Mouse (Mus musculus): Measurements from ENCODE around the gene Spock2. TPM values are rescaled to one million over a fixed set of nuclear protein-coding genes. Genes with fewer than 3 reads are reported as not detected.
"Not testable (repeated sequence)": the region's sequence is repeated elsewhere in the genome, so short reads cannot be mapped to it uniquely, and the experiment has no call there.

The Spock2 gene
- polyA plus RNA-seq, 1 experiment from 2014 or later, result 19.2 TPM

DNA sequence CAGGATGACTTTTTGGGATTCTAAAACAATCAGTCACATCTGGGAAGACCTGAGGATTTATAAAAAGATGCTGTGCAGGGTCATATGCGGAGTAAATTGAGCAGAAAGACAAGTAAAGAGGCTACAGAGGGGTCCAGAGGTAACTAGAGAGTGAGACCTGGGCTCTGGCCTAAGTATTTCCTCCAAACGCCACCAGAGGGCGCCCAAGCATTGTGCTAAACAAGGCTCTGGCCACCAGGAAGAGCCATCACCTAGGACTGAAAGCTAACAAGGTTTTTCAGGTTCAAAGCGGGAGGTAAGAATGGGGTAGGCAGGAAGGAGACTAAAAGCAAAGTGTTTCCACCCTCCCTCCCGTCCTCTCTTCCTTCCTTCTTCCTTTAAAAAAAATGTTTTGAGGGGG is 42.1 kb downstream of the Spock2 start:
- Histone ChIP-seq H3K4me1 (replicated peaks; ENCODE audit: control insufficient read depth, insufficient read depth, low read length) (no peaks in the 10 kb centered on the region), H3K4me3 (ENCODE audit: low read depth, low read length) (no peak overlapping the region), H3K4me2 (replicated peaks; ENCODE audit: low read depth, low read length) (no peak overlapping the region), H3K36me3 (ENCODE audit: control insufficient read depth, insufficient read depth, low read length) (no peaks in the 10 kb centered on the region), H3K27ac (ENCODE audit: low read depth, low read length) (no peak overlapping the region), H3K9me3 (ENCODE audit: control insufficient read depth, low read length) (no peaks in the 10 kb centered on the region), H3K27me3 (ENCODE audit: control insufficient read depth, insufficient read depth, low read length) (no peaks in the 10 kb centered on the region), H3K9ac (ENCODE audit: low read depth, low read length) (no peak overlapping the region)
- DNase-seq (ENCODE audit: low spot score) (peak; percentile 92), ATAC-seq (ENCODE audit: low FRiP score) (no peak)
- WGBS, result 4% methylated on average over 5 of the region's 5 CpGs

DNA sequence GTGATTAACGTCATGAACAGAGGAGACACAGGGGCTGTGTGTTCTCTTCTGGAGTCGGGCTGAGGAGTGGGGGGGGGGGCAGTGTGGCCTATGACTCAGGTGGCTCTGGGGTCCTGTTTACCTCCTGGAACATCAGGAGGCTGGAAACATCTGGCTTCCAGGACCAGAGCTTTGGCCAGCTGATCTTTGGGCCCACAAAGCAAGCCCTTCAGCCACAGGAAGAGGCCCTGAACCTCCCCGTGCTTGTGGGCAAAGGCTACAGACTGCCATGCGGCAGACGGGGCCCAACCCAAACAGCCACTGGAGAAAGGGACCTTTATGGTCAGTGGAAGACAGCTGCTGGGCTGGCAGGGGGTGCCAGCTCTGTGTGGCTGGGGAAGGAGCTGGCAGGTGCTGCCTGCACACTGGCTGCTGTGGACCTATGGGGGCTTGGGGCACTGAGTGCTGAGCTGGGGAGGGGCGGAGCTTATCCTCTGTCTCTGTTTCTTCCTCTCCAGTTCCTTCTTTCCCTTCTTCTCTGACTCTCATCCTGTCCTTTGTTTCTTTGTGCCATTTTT is 45.2 kb downstream of the Spock2 start:
- H3K36me3 ChIP-seq (ENCODE audit: control insufficient read depth, insufficient read depth, low read length), result no peaks in the 10 kb centered on the region
- WGBS, result 68% methylated on average over 6 of the region's 6 CpGs
- H3K27ac ChIP-seq (ENCODE audit: low read depth, low read length), result no peak overlapping the region
- no peaks in the 10 kb centered on the region for H3K27me3 ChIP-seq (ENCODE audit: control insufficient read depth, insufficient read depth, low read length)
- DNase-seq (ENCODE audit: low spot score), result no peak
- H3K4me2 ChIP-seq (replicated peaks; ENCODE audit: low read depth, low read length), result no peak overlapping the region
- no peak for ATAC-seq (ENCODE audit: low FRiP score)
- no peaks in the 10 kb centered on the region for H3K4me1 ChIP-seq (replicated peaks; ENCODE audit: control insufficient read depth, insufficient read depth, low read length)
- no peak overlapping the region for H3K4me3 ChIP-seq (ENCODE audit: low read depth, low read length)
- no peak overlapping the region for H3K9ac ChIP-seq (ENCODE audit: low read depth, low read length)
- H3K9me3 ChIP-seq (ENCODE audit: control insufficient read depth, low read length), result no peaks in the 10 kb centered on the region

DNA sequence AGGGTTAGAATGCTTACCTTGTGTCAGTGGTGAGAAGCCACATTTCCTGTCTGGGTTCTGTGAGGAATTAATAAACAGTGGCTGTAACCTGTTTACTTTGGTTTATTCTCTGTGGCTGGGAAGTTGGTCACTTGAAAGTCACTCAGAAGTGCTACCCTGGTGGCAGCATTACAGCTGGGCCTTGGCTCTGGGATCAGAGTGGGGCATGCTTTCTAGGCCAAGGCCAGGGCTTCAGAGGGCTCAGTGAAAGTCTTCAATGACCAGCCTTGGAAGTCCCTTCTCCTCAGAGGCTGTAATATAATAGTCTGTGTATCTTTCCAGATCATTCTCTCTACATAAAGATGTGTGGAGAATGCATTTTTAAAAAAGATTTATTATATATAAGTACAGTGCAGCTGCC is 50.0 kb downstream of the Spock2 start:
- no peak overlapping the region for H3K4me2 ChIP-seq (replicated peaks; ENCODE audit: low read depth, low read length)
- no peak for DNase-seq (ENCODE audit: low spot score)
- H3K4me1 ChIP-seq (replicated peaks; ENCODE audit: control insufficient read depth, insufficient read depth, low read length), result no peaks in the 10 kb centered on the region
- H3K27ac ChIP-seq (ENCODE audit: low read depth, low read length), result no peak overlapping the region
- H3K4me3 ChIP-seq (ENCODE audit: low read depth, low read length), result no peak overlapping the region
- no peak overlapping the region for H3K9ac ChIP-seq (ENCODE audit: low read depth, low read length)
- H3K36me3 ChIP-seq (ENCODE audit: control insufficient read depth, insufficient read depth, low read length), result no peaks in the 10 kb centered on the region
- H3K9me3 ChIP-seq (ENCODE audit: control insufficient read depth, low read length), result no peaks in the 10 kb centered on the region
- no peak for ATAC-seq (ENCODE audit: low FRiP score)
- H3K27me3 ChIP-seq (ENCODE audit: control insufficient read depth, insufficient read depth, low read length), result no peaks in the 10 kb centered on the region

DNA sequence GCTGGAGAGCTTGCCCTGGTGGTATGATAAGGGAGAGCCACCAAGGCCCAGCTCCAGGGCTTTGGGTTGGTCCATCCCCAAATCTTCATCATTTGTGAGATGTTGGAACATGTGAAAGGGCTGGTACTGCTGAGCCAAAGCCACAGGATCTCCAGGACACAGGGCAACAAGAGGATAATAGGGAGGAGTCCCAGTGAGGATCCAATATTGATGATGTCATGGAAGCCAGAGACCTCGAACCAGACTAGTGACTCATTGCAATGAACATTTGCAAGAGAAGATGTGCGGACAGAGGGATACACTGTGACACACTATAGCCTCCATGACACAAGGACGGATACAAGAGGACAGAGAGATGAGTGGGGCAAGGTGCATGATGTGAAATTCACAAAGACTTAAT is 52.1 kb downstream of the Spock2 start:
- Histone ChIP-seq H3K36me3 (ENCODE audit: control insufficient read depth, insufficient read depth, low read length) (no peaks in the 10 kb centered on the region), H3K27ac (ENCODE audit: low read depth, low read length) (no peak overlapping the region), H3K9me3 (ENCODE audit: control insufficient read depth, low read length) (no peaks in the 10 kb centered on the region), H3K4me2 (replicated peaks; ENCODE audit: low read depth, low read length) (no peak overlapping the region), H3K9ac (ENCODE audit: low read depth, low read length) (no peak overlapping the region), H3K4me1 (replicated peaks; ENCODE audit: control insufficient read depth, insufficient read depth, low read length) (no peaks in the 10 kb centered on the region), H3K4me3 (ENCODE audit: low read depth, low read length) (no peak overlapping the region), H3K27me3 (ENCODE audit: control insufficient read depth, insufficient read depth, low read length) (no peaks in the 10 kb centered on the region)
- 90% methylated on average over 3 of the region's 3 CpGs for WGBS
- ATAC-seq (ENCODE audit: low FRiP score) (no peak), DNase-seq (ENCODE audit: low spot score) (no peak)

DNA sequence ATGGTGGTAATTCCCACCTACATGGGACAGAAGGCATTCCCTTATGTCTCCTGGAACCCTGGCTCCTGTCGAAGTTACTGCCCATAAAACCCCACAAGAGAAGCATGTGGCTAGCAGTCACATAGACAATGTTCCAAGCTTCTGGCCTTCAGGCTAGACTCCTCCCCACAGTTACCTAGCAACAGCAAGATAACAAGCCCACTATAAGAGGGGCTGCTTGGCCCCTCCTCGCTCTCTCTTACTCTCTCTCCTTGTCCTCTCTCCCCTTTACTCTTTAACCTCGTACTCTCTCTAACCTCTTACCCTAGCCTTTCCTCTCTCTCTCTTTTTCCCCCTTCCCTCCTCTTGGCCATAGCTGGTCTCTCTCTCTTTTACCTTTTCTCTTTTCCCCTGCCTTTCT is 55.4 kb downstream of the Spock2 start:
- not testable (repeated sequence) for DNase-seq (ENCODE audit: low spot score); H3K9me3 ChIP-seq (ENCODE audit: control insufficient read depth, low read length); ATAC-seq (ENCODE audit: low FRiP score); H3K4me2 ChIP-seq (replicated peaks; ENCODE audit: low read depth, low read length); H3K27ac ChIP-seq (ENCODE audit: low read depth, low read length); H3K27me3 ChIP-seq (ENCODE audit: control insufficient read depth, insufficient read depth, low read length); H3K4me1 ChIP-seq (replicated peaks; ENCODE audit: control insufficient read depth, insufficient read depth, low read length); H3K4me3 ChIP-seq (ENCODE audit: low read depth, low read length); H3K36me3 ChIP-seq (ENCODE audit: control insufficient read depth, insufficient read depth, low read length); H3K9ac ChIP-seq (ENCODE audit: low read depth, low read length)
- 72% methylated on average over 3 of the region's 3 CpGs for WGBS

DNA sequence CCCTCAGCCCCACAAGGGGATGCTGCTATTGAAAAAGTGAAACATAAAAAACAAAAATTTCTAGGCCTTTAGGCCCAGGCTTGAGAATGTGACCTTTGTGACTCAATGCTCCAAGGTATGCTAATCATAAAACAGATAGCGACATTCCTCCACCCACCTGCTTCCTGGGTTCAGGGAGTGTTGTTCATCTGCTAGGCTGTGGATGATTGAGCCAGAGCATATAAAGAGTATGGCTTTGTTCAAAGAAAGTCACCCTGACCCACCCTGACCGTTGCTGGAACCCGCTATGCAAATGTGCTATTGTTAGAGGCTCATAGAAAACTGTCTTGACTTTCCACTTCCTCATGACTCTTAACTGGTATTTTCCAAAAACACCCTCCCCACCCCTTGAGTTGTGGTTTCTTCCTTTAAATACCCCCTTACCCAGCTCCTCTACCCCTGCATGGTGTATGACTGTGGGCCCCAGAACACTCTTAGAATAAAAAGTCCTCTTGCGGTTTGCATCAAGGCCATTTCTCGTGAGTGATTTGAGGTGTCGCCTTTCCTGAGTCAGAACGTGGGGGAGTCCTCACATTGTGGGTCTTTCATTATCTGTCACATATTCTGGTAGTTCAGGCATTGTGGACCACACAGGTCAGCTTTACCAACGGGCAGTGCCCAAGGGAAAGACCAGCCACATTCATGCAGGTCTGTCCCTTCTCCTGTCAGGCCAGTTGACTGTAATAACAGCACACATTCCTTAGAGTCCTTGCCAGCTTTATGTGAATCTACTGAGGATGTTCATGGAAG is 56.4 kb downstream of the Spock2 start:
- not testable (repeated sequence) for H3K4me2 ChIP-seq (replicated peaks; ENCODE audit: low read depth, low read length); H3K9ac ChIP-seq (ENCODE audit: low read depth, low read length); H3K27ac ChIP-seq (ENCODE audit: low read depth, low read length); H3K4me3 ChIP-seq (ENCODE audit: low read depth, low read length); H3K27me3 ChIP-seq (ENCODE audit: control insufficient read depth, insufficient read depth, low read length); H3K4me1 ChIP-seq (replicated peaks; ENCODE audit: control insufficient read depth, insufficient read depth, low read length); H3K36me3 ChIP-seq (ENCODE audit: control insufficient read depth, insufficient read depth, low read length); H3K9me3 ChIP-seq (ENCODE audit: control insufficient read depth, low read length); DNase-seq (ENCODE audit: low spot score); ATAC-seq (ENCODE audit: low FRiP score)
- 76% methylated on average over 8 of the region's 8 CpGs for WGBS

DNA sequence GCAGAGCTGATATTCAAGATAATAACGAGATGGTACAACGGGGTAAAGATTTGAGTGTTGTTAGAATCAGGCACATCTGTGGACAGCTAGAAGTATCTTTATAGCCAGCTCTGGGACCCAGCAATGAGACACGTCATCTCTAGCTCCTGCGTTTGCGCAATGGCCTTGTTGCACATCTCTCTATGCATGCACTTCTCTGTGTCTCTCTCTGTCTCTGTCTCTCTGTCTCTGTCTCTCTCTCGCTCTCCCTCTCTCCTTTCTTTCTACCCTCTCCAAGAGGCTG is 56.9 kb downstream of the Spock2 start:
- DNase-seq (ENCODE audit: low spot score) (no peak), ATAC-seq (ENCODE audit: low FRiP score) (no peak)
- no peaks in the 10 kb centered on the region for H3K4me1 ChIP-seq (replicated peaks; ENCODE audit: control insufficient read depth, insufficient read depth, low read length)
- no peak overlapping the region for H3K4me2 ChIP-seq (replicated peaks; ENCODE audit: low read depth, low read length)
- no peaks in the 10 kb centered on the region for H3K27me3 ChIP-seq (ENCODE audit: control insufficient read depth, insufficient read depth, low read length)
- 95% methylated on average over 6 of the region's 6 CpGs for WGBS
- H3K27ac ChIP-seq (ENCODE audit: low read depth, low read length), result no peak overlapping the region
- no peaks in the 10 kb centered on the region for H3K36me3 ChIP-seq (ENCODE audit: control insufficient read depth, insufficient read depth, low read length)
- no peak overlapping the region for H3K4me3 ChIP-seq (ENCODE audit: low read depth, low read length)
- no peak overlapping the region for H3K9ac ChIP-seq (ENCODE audit: low read depth, low read length)
- H3K9me3 ChIP-seq (ENCODE audit: control insufficient read depth, low read length), result no peaks in the 10 kb centered on the region

DNA sequence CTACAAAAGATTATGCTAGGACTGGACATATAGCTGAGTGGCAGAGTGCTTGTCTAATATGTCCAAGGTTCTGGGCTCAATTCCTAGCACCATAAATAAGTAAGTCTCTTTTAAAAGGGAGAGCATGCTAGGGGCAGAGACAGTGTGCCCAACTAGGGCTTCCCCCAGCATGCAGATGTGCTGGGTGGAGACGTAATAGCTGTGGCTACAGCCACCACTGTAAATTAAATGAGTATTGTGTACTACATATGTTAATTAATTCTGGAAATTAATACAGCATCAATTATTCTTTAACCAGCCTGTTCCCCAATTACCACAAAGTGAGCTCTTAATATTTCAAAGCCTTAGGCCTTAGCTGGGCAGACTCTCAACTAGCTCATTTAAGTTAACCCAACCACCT is 58.9 kb downstream of the Spock2 start:
- Histone ChIP-seq H3K36me3 (ENCODE audit: control insufficient read depth, insufficient read depth, low read length) (no peaks in the 10 kb centered on the region), H3K27me3 (ENCODE audit: control insufficient read depth, insufficient read depth, low read length) (no peaks in the 10 kb centered on the region), H3K4me3 (ENCODE audit: low read depth, low read length) (no peak overlapping the region), H3K9me3 (ENCODE audit: control insufficient read depth, low read length) (no peaks in the 10 kb centered on the region), H3K9ac (ENCODE audit: low read depth, low read length) (no peak overlapping the region), H3K4me1 (replicated peaks; ENCODE audit: control insufficient read depth, insufficient read depth, low read length) (no peaks in the 10 kb centered on the region), H3K27ac (ENCODE audit: low read depth, low read length) (no peak overlapping the region), H3K4me2 (replicated peaks; ENCODE audit: low read depth, low read length) (no peak overlapping the region)
- WGBS, result 92% methylated on average over 1 of the region's 1 CpGs
- no peak for ATAC-seq (ENCODE audit: low FRiP score)
- DNase-seq (ENCODE audit: low spot score), result no peak

DNA sequence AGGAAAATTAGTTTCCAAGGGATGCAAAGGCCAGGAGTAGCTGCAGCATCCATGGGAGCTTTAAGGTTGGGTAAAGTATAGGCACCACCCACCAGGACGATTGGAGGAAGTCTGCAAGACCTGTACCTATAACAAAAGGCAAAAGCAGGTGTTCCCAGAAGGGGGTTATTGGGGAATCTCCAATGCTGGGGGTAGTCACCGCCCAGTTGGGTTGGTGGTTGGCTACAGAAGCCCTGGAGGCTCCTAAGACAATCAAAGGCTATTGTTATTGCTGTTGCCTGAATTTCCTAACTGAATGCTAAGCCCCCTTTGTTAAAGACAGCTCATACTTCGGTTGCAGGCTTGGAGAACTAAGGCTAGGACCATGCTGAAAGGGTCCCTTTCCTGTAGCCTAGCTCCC is 60.0 kb downstream of the Spock2 start:
- 15% methylated on average over 3 of the region's 3 CpGs for WGBS
- no peak overlapping the region for H3K9ac ChIP-seq (ENCODE audit: low read depth, low read length)
- H3K4me2 ChIP-seq (replicated peaks; ENCODE audit: low read depth, low read length), result no peak overlapping the region
- H3K9me3 ChIP-seq (ENCODE audit: control insufficient read depth, low read length), result no peaks in the 10 kb centered on the region
- ATAC-seq (ENCODE audit: low FRiP score) (no peak), DNase-seq (ENCODE audit: low spot score) (no peak)
- no peaks in the 10 kb centered on the region for H3K36me3 ChIP-seq (ENCODE audit: control insufficient read depth, insufficient read depth, low read length)
- H3K4me3 ChIP-seq (ENCODE audit: low read depth, low read length), result no peak overlapping the region
- no peaks in the 10 kb centered on the region for H3K4me1 ChIP-seq (replicated peaks; ENCODE audit: control insufficient read depth, insufficient read depth, low read length)
- no peaks in the 10 kb centered on the region for H3K27me3 ChIP-seq (ENCODE audit: control insufficient read depth, insufficient read depth, low read length)
- H3K27ac ChIP-seq (ENCODE audit: low read depth, low read length), result no peak overlapping the region

Data from hindbrain, embryonic 11.5 days (tissue).